Mouse (Mus musculus) testis, adult 2 months (tissue): ENCODE data around the gene Dnajc2.
"Not testable (repeated sequence)": the region's sequence is repeated elsewhere in the genome, so short reads cannot be mapped to it uniquely, and the experiment has no call there.

Experiments
- CTCF ChIP-seq: fragments of 200-500 bp; IDR thresholded peaks from 2 replicates; pipeline ENCODE4 v1.5.1; 2012; ENCODE audit warnings: low read depth, mild to moderate bottlenecking, inconsistent platforms, low read length, moderate library complexity; ENCODE audit not compliant: control insufficient read depth, insufficient read depth, insufficient replicate concordance
- POLR2A ChIP-seq: fragments of 200-500 bp; IDR thresholded peaks from 2 replicates; pipeline ENCODE4 v1.6.1; 2012; ENCODE audit warnings: low read depth, mild to moderate bottlenecking, inconsistent platforms, low read length, moderate library complexity; ENCODE audit not compliant: control insufficient read depth

DNA sequence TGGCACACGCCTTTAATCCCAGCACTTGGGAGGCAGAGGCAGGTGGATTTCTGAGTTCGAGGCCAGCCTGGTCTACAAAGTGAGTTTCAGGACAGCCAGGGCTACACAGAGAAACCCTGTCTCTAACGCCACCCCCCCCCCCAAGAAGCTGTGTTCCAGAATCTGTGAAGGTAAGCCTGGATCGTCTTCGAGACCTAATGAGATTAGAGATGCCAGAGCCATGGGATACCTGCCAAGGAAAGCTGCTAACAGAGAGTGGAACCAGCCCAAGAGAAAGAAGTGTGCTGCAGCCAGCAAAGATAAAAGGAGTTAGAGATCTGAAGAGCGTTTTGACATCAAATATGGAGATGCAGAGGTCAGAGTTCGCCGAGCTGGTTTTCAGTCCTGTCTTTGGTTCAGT lies 77.0 kb downstream of the Dnajc2 start:
- not testable (repeated sequence) for TF ChIP-seq POLR2A, CTCF
